Mouse (Mus musculus) macrophage (primary cell): ENCODE data around the gene Gkn3. TPM values are rescaled to one million over a fixed set of nuclear protein-coding genes. Genes with fewer than 3 reads are reported as not detected.

Experiments used
- polyA plus RNA-seq: library from polyadenylated mRNA; stranded (reverse); fragments of 250-400 nt; gene quantifications from 3 replicates; pipeline ENCODE4 v1.2.4, GENCODE M21; 2018; ENCODE audit warnings: inconsistent platforms

The Gkn3 gene
- polyA plus RNA-seq, 1 experiment from 2014 or later = not detected

Other genes starting within 250 kb of the Gkn3 start
- gene Antxr1, start 53.1 kb downstream of the Gkn3 start, polyA plus RNA-seq = 0.20 to 0.55 TPM (median 0.40 TPM) in 3 replicates
- not detected in 3 replicates for gene Gkn1, start 38.0 kb downstream of the Gkn3 start, polyA plus RNA-seq
- not detected in 3 replicates for gene Gkn2, start 15.6 kb downstream of the Gkn3 start, polyA plus RNA-seq
- not detected in 3 replicates for gene Bmp10, start 40.1 kb upstream of the Gkn3 start, polyA plus RNA-seq
- gene Arhgap25, start 144.3 kb upstream of the Gkn3 start, polyA plus RNA-seq = 57.1 to 128 TPM (median 92.0 TPM) in 3 replicates
- gene Prokr1, start 201.8 kb upstream of the Gkn3 start, polyA plus RNA-seq = 0.82 to 2.6 TPM (median 1.1 TPM) in 3 replicates